Mouse (Mus musculus) CD4-positive helper T cell, adult 2 months (primary cell): ENCODE data around the gene Cln5.

Experiments
- DNase-seq: peaks from one replicate; pipeline ENCODE4 v3.0.0-alpha.2; 2012; ENCODE audit warnings: low read depth, missing footprints, low spot score

Cln5 gene

GRCm38 (mm10) chr14:103078006-103078912, 8.2 kb downstream of the Cln5 start:
- peak; percentile 40 for DNase-seq

- DNase-seq: no peak
Measured at GRCm38 (mm10) chr14:103079209-103079977, 9.4 kb downstream of the Cln5 start.

- DNase-seq: no peak
Measured at GRCm38 (mm10) chr14:103085840-103086533, 16.0 kb downstream of the Cln5 start.

- DNase-seq: no peak
Measured at GRCm38 (mm10) chr14:103086671-103087324, 16.8 kb downstream of the Cln5 start.

GRCm38 (mm10) chr14:103087846-103088245, 17.8 kb downstream of the Cln5 start:
- no peak for DNase-seq

GRCm38 (mm10) chr14:103088624-103089023, 18.6 kb downstream of the Cln5 start:
- peak; percentile 55 for DNase-seq

GRCm38 (mm10) chr14:103093236-103093635, 23.2 kb downstream of the Cln5 start:
- no peak for DNase-seq

GRCm38 (mm10) chr14:103093670-103094069, 23.7 kb downstream of the Cln5 start:
- peak; percentile 20 for DNase-seq

- peak; percentile 52 for DNase-seq
Measured at GRCm38 (mm10) chr14:103095036-103095435, 25.0 kb downstream of the Cln5 start.

- no peak for DNase-seq
Measured at GRCm38 (mm10) chr14:103095826-103096225, 25.8 kb downstream of the Cln5 start.

- DNase-seq: no peak
Measured at GRCm38 (mm10) chr14:103096621-103097020, 26.6 kb downstream of the Cln5 start.

GRCm38 (mm10) chr14:103098213-103098586, 28.2 kb downstream of the Cln5 start:
- DNase-seq: no peak

GRCm38 (mm10) chr14:103098587-103099235, 28.7 kb downstream of the Cln5 start:
- DNase-seq: peak; percentile 88

- DNase-seq: peak; percentile 96
Measured at GRCm38 (mm10) chr14:103099238-103099933, 29.4 kb downstream of the Cln5 start, which contains the start of gene Fbxl3. Gene Fbxl3 (minus strand): TSS chr14:103099566.

- DNase-seq: no peak
Measured at GRCm38 (mm10) chr14:103100296-103100695, 30.3 kb downstream of the Cln5 start.

- DNase-seq: no peak
Measured at GRCm38 (mm10) chr14:103101171-103101570, 31.2 kb downstream of the Cln5 start.

GRCm38 (mm10) chr14:103102246-103102645, 32.2 kb downstream of the Cln5 start:
- no peak for DNase-seq

GRCm38 (mm10) chr14:103102731-103103335, 32.8 kb downstream of the Cln5 start:
- DNase-seq: no peak

GRCm38 (mm10) chr14:103106301-103106700, 36.3 kb downstream of the Cln5 start:
- DNase-seq: no peak

GRCm38 (mm10) chr14:103109971-103110370, 40.0 kb downstream of the Cln5 start:
- no peak for DNase-seq
